In the genomic region with DNA sequence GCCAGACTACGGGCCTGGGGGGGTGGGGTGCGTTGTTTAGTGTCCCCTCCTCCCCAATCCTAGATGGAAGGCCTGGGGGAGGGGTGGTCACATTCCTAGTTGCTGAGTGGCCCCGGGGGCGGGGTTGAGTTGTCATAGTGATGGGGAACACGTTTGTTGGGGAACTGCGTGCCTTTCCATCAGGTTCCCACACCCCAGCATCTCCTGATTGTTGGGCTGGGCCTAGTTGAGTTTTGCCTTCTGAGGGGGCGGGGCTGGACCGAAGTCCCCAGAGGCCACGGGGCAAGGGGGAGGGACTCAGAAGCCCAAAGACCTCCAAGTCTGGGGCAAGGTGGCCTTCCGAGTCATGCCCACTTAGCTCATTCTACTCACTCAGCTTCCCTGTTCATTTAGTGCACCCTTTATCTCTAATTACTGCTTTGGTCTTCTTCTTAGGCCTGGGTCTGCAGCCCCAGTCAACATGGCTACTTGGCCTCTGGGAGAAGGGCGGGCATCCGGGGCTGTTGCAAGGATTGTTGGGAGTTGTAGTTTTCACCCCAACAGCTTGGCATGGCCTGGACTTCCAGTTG, we compare ENCODE assay signal across 8 mouse cellular contexts. TPM values are rescaled to one million over a fixed set of nuclear protein-coding genes. Genes with fewer than 3 reads are reported as not detected.
DNase-seq lines count a peak whose midpoint lies in the region; ATAC-seq lines count a peak whose summit lies in the region.

No protein-coding gene starts in this region.

- H3K4me1 ChIP-seq in embryonic facial prominence, embryonic 13.5 days, result peaks cover 46% of the 10 kb centered on the region
- peaks cover 46% of the 10 kb centered on the region for H3K4me1 ChIP-seq in heart, embryonic 12.5 days (replicated peaks)
- H3K4me1 ChIP-seq in kidney, embryonic 15.5 days, result peaks cover 45% of the 10 kb centered on the region
- peaks cover 46% of the 10 kb centered on the region for H3K4me1 ChIP-seq in neural tube, embryonic 15.5 days

- peak overlapping the region; percentile 98 for H3K27ac ChIP-seq in embryonic facial prominence, embryonic 13.5 days
- H3K27ac ChIP-seq in heart, embryonic 12.5 days (ENCODE audit: poor library complexity, severe bottlenecking), result peak overlapping the region; percentile 95
- peak overlapping the region; percentile 98 for H3K27ac ChIP-seq in kidney, embryonic 15.5 days
- H3K27ac ChIP-seq in neural tube, embryonic 15.5 days (replicated peaks), result peak overlapping the region; percentile 84

- peak overlapping the region; percentile 62 for H3K9ac ChIP-seq in embryonic facial prominence, embryonic 13.5 days
- H3K9ac ChIP-seq in heart, embryonic 12.5 days, result peak overlapping the region; percentile 65
- H3K9ac ChIP-seq in kidney, embryonic 15.5 days, result peak overlapping the region; percentile 38; the same call in 1 of the 2 replicates
- peak overlapping the region; percentile 51 for H3K9ac ChIP-seq in neural tube, embryonic 15.5 days (replicated peaks)

- H3K36me3 ChIP-seq in embryonic facial prominence, embryonic 13.5 days, result peaks cover 28% of the 10 kb centered on the region
- H3K36me3 ChIP-seq in heart, embryonic 12.5 days, result peaks cover 29% of the 10 kb centered on the region
- peaks cover 31% of the 10 kb centered on the region for H3K36me3 ChIP-seq in kidney, embryonic 15.5 days
- H3K36me3 ChIP-seq in neural tube, embryonic 15.5 days, result peaks cover 23% of the 10 kb centered on the region

- H3K27me3 ChIP-seq in embryonic facial prominence, embryonic 13.5 days, result no peaks in the 10 kb centered on the region
- H3K27me3 ChIP-seq in heart, embryonic 12.5 days (replicated peaks), result no peaks in the 10 kb centered on the region
- H3K27me3 ChIP-seq in kidney, embryonic 15.5 days, result no peaks in the 10 kb centered on the region
- no peaks in the 10 kb centered on the region for H3K27me3 ChIP-seq in neural tube, embryonic 15.5 days (replicated peaks)

- peak; percentile 48 to 49 for DNase-seq in B cell, adult 2 months
- peak; percentile 86 for DNase-seq in adrenal gland, adult 8-10 months
- peak; percentile 92 to 94 for DNase-seq in lung, adult 18-20 months
- peak; percentile 78 for DNase-seq in urinary bladder, postnatal 10 days (ENCODE audit: low spot score)

- H3K4me2 ChIP-seq in embryonic facial prominence, embryonic 13.5 days, result peak overlapping the region; percentile 92
- H3K4me2 ChIP-seq in heart, embryonic 12.5 days, result peak overlapping the region; percentile 94
- peak overlapping the region; percentile 80 for H3K4me2 ChIP-seq in kidney, embryonic 15.5 days
- peak overlapping the region; percentile 64 for H3K4me2 ChIP-seq in neural tube, embryonic 15.5 days

- no peaks in the 10 kb centered on the region for H3K9me3 ChIP-seq in embryonic facial prominence, embryonic 13.5 days
- H3K9me3 ChIP-seq in heart, embryonic 12.5 days (replicated peaks), result no peaks in the 10 kb centered on the region
- H3K9me3 ChIP-seq in kidney, embryonic 15.5 days (replicated peaks), result no peaks in the 10 kb centered on the region
- H3K9me3 ChIP-seq in neural tube, embryonic 15.5 days (replicated peaks), result no peaks in the 10 kb centered on the region

- WGBS in embryonic facial prominence, embryonic 13.5 days, result 6% methylated on average over 12 of the region's 12 CpGs
- WGBS in heart, embryonic 12.5 days, result 9% methylated on average over 12 of the region's 12 CpGs
- WGBS in kidney, embryonic 15.5 days, result 6% methylated on average over 12 of the region's 12 CpGs
- WGBS in neural tube, embryonic 15.5 days, result 7% methylated on average over 12 of the region's 12 CpGs

- 0 out of 2 replicates have a peak, but pooled peaks have one; percentile 18 for ATAC-seq in embryonic facial prominence, embryonic 13.5 days (ENCODE audit: insufficient number of reproducible peaks, insufficient read depth, low FRiP score, low TSS enrichment, low read depth)
- ATAC-seq in heart, embryonic 12.5 days (ENCODE audit: insufficient number of reproducible peaks, low FRiP score), result peak; percentile 34; the same call in 1 of the 2 replicates
- ATAC-seq in kidney, embryonic 15.5 days (replicated peaks; ENCODE audit: low FRiP score), result peak; percentile 46
- no peak for ATAC-seq in neural tube, embryonic 15.5 days (ENCODE audit: low FRiP score)

- H3K4me3 ChIP-seq in embryonic facial prominence, embryonic 13.5 days, result peak overlapping the region; percentile 40
- H3K4me3 ChIP-seq in heart, embryonic 12.5 days, result peak overlapping the region; percentile 50
- H3K4me3 ChIP-seq in kidney, embryonic 15.5 days (replicated peaks), result peak overlapping the region; percentile 44
- peak overlapping the region; percentile 42 for H3K4me3 ChIP-seq in neural tube, embryonic 15.5 days (replicated peaks)

RNA-seq across cellular contexts. Expression of a gene that starts 4.5 kb away (rescaled TPM):
- total RNA-seq in adrenal gland, adult 8-10 months (2022), result 100 to 1,000 TPM; 163 to 180 (median 172) TPM
- polyA plus RNA-seq in embryonic facial prominence, embryonic 13.5 days (2015; fragmentation: Nextera tagmentation; extraction: Ambion mirVana), result 180 and 260 TPM in 2 replicates
- polyA plus RNA-seq in heart, embryonic 12.5 days (2016; fragmentation: Nextera tagmentation; extraction: Ambion mirVana), result 175 and 177 TPM in 2 replicates
- 221 and 234 TPM in 2 replicates for polyA plus RNA-seq in kidney, embryonic 15.5 days (2015; fragmentation: Nextera tagmentation; extraction: Ambion mirVana)
- 137 and 160 TPM in 2 replicates for polyA plus RNA-seq in neural tube, embryonic 15.5 days (2015; fragmentation: Nextera tagmentation; extraction: Ambion mirVana)

RNA-seq across cellular contexts. Expression of a gene that starts 8.6 kb away (rescaled TPM):
- 100 to 1,000 TPM; 121 to 146 (median 131) TPM for total RNA-seq in adrenal gland, adult 8-10 months (2022)
- 80.1 and 84.0 TPM in 2 replicates for polyA plus RNA-seq in embryonic facial prominence, embryonic 13.5 days (2015; fragmentation: Nextera tagmentation; extraction: Ambion mirVana)
- polyA plus RNA-seq in heart, embryonic 12.5 days (2016; fragmentation: Nextera tagmentation; extraction: Ambion mirVana), result 62.9 and 65.2 TPM in 2 replicates
- polyA plus RNA-seq in kidney, embryonic 15.5 days (2015; fragmentation: Nextera tagmentation; extraction: Ambion mirVana), result 85.4 TPM in 2 replicates
- 51.0 and 59.5 TPM in 2 replicates for polyA plus RNA-seq in neural tube, embryonic 15.5 days (2015; fragmentation: Nextera tagmentation; extraction: Ambion mirVana)

RNA-seq across cellular contexts. Expression of a gene that starts 19.5 kb away (rescaled TPM):
- 10 to 100 TPM; 17.9 to 20.0 (median 19.5) TPM for total RNA-seq in adrenal gland, adult 8-10 months (2022)
- polyA plus RNA-seq in embryonic facial prominence, embryonic 13.5 days (2015; fragmentation: Nextera tagmentation; extraction: Ambion mirVana), result 69.0 and 74.3 TPM in 2 replicates
- polyA plus RNA-seq in heart, embryonic 12.5 days (2016; fragmentation: Nextera tagmentation; extraction: Ambion mirVana), result 36.4 and 38.3 TPM in 2 replicates
- 62.5 and 64.3 TPM in 2 replicates for polyA plus RNA-seq in kidney, embryonic 15.5 days (2015; fragmentation: Nextera tagmentation; extraction: Ambion mirVana)
- polyA plus RNA-seq in neural tube, embryonic 15.5 days (2015; fragmentation: Nextera tagmentation; extraction: Ambion mirVana), result 21.6 and 31.7 TPM in 2 replicates

RNA-seq across cellular contexts. Expression of a gene that starts 19.9 kb away (rescaled TPM):
- 10 to 100 TPM; 18.6 to 27.6 (median 21.9) TPM for total RNA-seq in adrenal gland, adult 8-10 months (2022)
- polyA plus RNA-seq in embryonic facial prominence, embryonic 13.5 days (2015; fragmentation: Nextera tagmentation; extraction: Ambion mirVana), result 21.1 and 25.2 TPM in 2 replicates
- polyA plus RNA-seq in heart, embryonic 12.5 days (2016; fragmentation: Nextera tagmentation; extraction: Ambion mirVana), result 13.6 and 14.1 TPM in 2 replicates
- 17.7 and 23.0 TPM in 2 replicates for polyA plus RNA-seq in kidney, embryonic 15.5 days (2015; fragmentation: Nextera tagmentation; extraction: Ambion mirVana)
- 19.3 and 19.7 TPM in 2 replicates for polyA plus RNA-seq in neural tube, embryonic 15.5 days (2015; fragmentation: Nextera tagmentation; extraction: Ambion mirVana)

RNA-seq across cellular contexts. Expression of a gene that starts 25.2 kb away (rescaled TPM):
- total RNA-seq in adrenal gland, adult 8-10 months (2022), result 10 to 100 TPM; 47.5 to 49.4 (median 48.7) TPM
- 14.4 and 17.7 TPM in 2 replicates for polyA plus RNA-seq in embryonic facial prominence, embryonic 13.5 days (2015; fragmentation: Nextera tagmentation; extraction: Ambion mirVana)
- polyA plus RNA-seq in heart, embryonic 12.5 days (2016; fragmentation: Nextera tagmentation; extraction: Ambion mirVana), result 11.2 and 11.5 TPM in 2 replicates
- polyA plus RNA-seq in kidney, embryonic 15.5 days (2015; fragmentation: Nextera tagmentation; extraction: Ambion mirVana), result 14.4 and 16.1 TPM in 2 replicates
- 16.2 and 17.5 TPM in 2 replicates for polyA plus RNA-seq in neural tube, embryonic 15.5 days (2015; fragmentation: Nextera tagmentation; extraction: Ambion mirVana)
